Mouse (Mus musculus) limb, embryonic 12.5 days (tissue): Measurements from ENCODE around the gene Fam214a. TPM values are rescaled to one million over a fixed set of nuclear protein-coding genes. Genes with fewer than 3 reads are reported as not detected.

Experiments used
- ATAC-seq: fragments of 200-750 bp; cut with Nextera tagmentation; 2 replicates; pipeline ENCODE4 v1.8.0; 2017; ENCODE audit warnings: low read depth, moderate TSS enrichment; ENCODE audit not compliant: insufficient number of reproducible peaks, insufficient read depth, low FRiP score, low TSS enrichment
- H3K27ac ChIP-seq: fragments of 300-500 bp; sonication (generic); 2 replicates; pipeline ENCODE4 v1.5.1; 2016; ENCODE audit warnings: mild to moderate bottlenecking, moderate library complexity
- H3K27me3 ChIP-seq: fragments of 300-500 bp; sonication (generic); 2 replicates; pipeline ENCODE4 v1.6.1; 2016; ENCODE audit warnings: mild to moderate bottlenecking, moderate library complexity
- H3K36me3 ChIP-seq: fragments of 300-500 bp; sonication (generic); 2 replicates; pipeline ENCODE4 v1.6.1; 2016; ENCODE audit warnings: mild to moderate bottlenecking, moderate library complexity
- H3K4me1 ChIP-seq: fragments of 300-500 bp; sonication (generic); replicated peaks from 2 replicates; pipeline ENCODE4 v1.6.1; 2016
- H3K4me2 ChIP-seq: fragments of 300-500 bp; sonication (generic); 2 replicates; pipeline ENCODE4 v1.6.1; 2016; ENCODE audit warnings: mild to moderate bottlenecking, moderate library complexity
- H3K4me3 ChIP-seq: fragments of 300-500 bp; sonication (generic); replicated peaks from 2 replicates; pipeline ENCODE4 v1.5.1; 2016; ENCODE audit warnings: mild to moderate bottlenecking
- H3K9ac ChIP-seq: fragments of 300-500 bp; sonication (generic); replicated peaks from 2 replicates; pipeline ENCODE4 v1.6.1; 2016; ENCODE audit warnings: mild to moderate bottlenecking, moderate library complexity
- H3K9me3 ChIP-seq: fragments of 300-500 bp; sonication (generic); 2 replicates; pipeline ENCODE4 v1.6.1; 2016; ENCODE audit warnings: mild to moderate bottlenecking, moderate library complexity
- WGBS: fragments of 180-500 bp; shearing (Covaris S2); methylation state at CpG from one replicate; pipeline ENCODE4 v1.1.7; 2016; 5-methylcytosine and 5-hydroxymethylcytosine counted together
- polyA plus RNA-seq: library from polyadenylated mRNA; unstranded; fragments of >200 nt; fragmentation: Nextera tagmentation; extraction: Ambion mirVana; gene quantifications from 2 replicates; pipeline ENCODE4 v1.2.1, GENCODE M21; 2016

Gene Fam214a
- polyA plus RNA-seq, 1 experiment from 2014 or later = 10.4 TPM

DNA sequence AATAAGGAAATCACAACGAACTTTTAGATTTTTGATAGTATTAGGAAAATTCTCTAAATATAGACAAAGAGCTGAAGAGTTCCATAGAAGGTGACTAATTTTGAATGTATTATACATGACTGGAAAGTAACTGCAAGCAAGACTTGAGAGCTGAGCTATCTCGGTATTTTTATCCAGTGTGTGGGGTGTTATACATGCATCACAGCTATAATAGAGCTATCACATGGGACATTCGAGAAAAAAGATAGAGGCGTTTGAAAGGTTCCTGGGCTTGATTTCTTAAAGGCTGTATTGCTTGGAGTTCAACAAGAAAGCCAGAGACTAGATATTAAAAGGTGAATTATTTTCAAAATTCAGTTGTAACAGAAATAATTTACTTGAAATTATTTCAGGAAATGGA lies 99.2 kb downstream of the Fam214a start:
- H3K4me1 ChIP-seq = no peaks in the 10 kb centered on the region
- ATAC-seq = no peak
- H3K4me3 ChIP-seq = no peak overlapping the region
- no peaks in the 10 kb centered on the region for H3K9me3 ChIP-seq
- 88% methylated on average over 4 of the region's 4 CpGs for WGBS
- H3K27me3 ChIP-seq = no peaks in the 10 kb centered on the region
- no peak overlapping the region for H3K4me2 ChIP-seq
- peaks cover 15% of the 10 kb centered on the region for H3K36me3 ChIP-seq
- H3K9ac ChIP-seq = no peak overlapping the region
- no peak overlapping the region for H3K27ac ChIP-seq

DNA sequence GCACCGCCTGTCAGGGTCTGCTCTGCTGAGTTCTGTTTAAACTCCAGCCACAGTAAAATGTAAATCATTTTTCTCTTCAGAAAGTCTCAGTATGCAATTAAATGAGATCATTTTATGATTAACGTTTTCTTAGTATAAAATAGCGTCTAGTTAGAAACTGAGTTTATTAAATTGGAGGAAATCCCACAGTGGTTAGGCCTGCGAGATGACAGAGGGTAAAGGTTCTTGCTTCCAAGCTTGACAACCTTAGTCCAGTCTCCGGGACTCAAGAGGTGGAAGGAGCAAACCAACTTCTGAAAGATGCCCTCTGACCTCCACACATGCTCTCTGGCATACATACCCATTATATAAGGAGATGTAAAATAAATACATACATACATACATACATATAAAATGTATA lies 102.4 kb downstream of the Fam214a start:
- H3K4me3 ChIP-seq = no peak overlapping the region
- H3K9me3 ChIP-seq = no peaks in the 10 kb centered on the region
- H3K4me1 ChIP-seq = no peaks in the 10 kb centered on the region
- H3K27me3 ChIP-seq = no peaks in the 10 kb centered on the region
- no peak overlapping the region for H3K9ac ChIP-seq
- H3K4me2 ChIP-seq = no peak overlapping the region
- peaks cover 42% of the 10 kb centered on the region for H3K36me3 ChIP-seq
- no peak overlapping the region for H3K27ac ChIP-seq
- ATAC-seq = no peak
- WGBS = 90% methylated on average over 5 of the region's 5 CpGs

- ATAC-seq = no peak
- H3K4me3 ChIP-seq = no peak overlapping the region
- no peaks in the 10 kb centered on the region for H3K4me1 ChIP-seq
- no peak overlapping the region for H3K4me2 ChIP-seq
- H3K27ac ChIP-seq = 0 out of 2 replicates have a peak overlapping the region, but pooled peaks have one; percentile 17
- no peaks in the 10 kb centered on the region for H3K27me3 ChIP-seq
- H3K9ac ChIP-seq = no peak overlapping the region
- H3K36me3 ChIP-seq = peaks cover 3% of the 10 kb centered on the region; the same call in 1 of the 2 replicates
- 76% methylated on average over 9 of the region's 9 CpGs for WGBS
- H3K9me3 ChIP-seq = no peaks in the 10 kb centered on the region
Measured at GRCm38 (mm10) chr9:75064678-75065331, 112.1 kb downstream of the Fam214a start.

GRCm38 (mm10) chr9:75070457-75071028 lies 117.9 kb downstream of the Fam214a start, which contains the start of gene Myo5a:
Myo5a (plus strand) TSS chr9:75071015.
- Histone ChIP-seq H3K9me3 (no peaks in the 10 kb centered on the region), H3K27me3 (no peaks in the 10 kb centered on the region), H3K4me3 (peak within 1 kb of the TSS; percentile 78), H3K9ac (peak within 1 kb of the TSS; percentile 86), H3K27ac (peak within 1 kb of the TSS; percentile 94), H3K4me2 (peak within 1 kb of the TSS; percentile 77), H3K4me1 (peaks cover 10% of the 10 kb centered on the region; the same call in 1 of the 2 replicates), H3K36me3 (no peaks in the 10 kb centered on the region)
- WGBS = 21% methylated on average over 23 of the region's 23 CpGs
- ATAC-seq = no peak; the same call in 1 of the 2 replicates

GRCm38 (mm10) chr9:75071029-75071705 lies 118.5 kb downstream of the Fam214a start:
- H3K4me1 ChIP-seq = peaks cover 10% of the 10 kb centered on the region; the same call in 1 of the 2 replicates
- H3K27me3 ChIP-seq = no peaks in the 10 kb centered on the region
- under 1% methylated on average over 60 of the region's 92 CpGs for WGBS
- H3K4me2 ChIP-seq = peak overlapping the region; percentile 77
- H3K27ac ChIP-seq = peak overlapping the region; percentile 94
- peak overlapping the region; percentile 86 for H3K9ac ChIP-seq
- peak overlapping the region; percentile 78 for H3K4me3 ChIP-seq
- ATAC-seq = peak; percentile 95
- no peaks in the 10 kb centered on the region for H3K36me3 ChIP-seq
- H3K9me3 ChIP-seq = no peaks in the 10 kb centered on the region

DNA sequence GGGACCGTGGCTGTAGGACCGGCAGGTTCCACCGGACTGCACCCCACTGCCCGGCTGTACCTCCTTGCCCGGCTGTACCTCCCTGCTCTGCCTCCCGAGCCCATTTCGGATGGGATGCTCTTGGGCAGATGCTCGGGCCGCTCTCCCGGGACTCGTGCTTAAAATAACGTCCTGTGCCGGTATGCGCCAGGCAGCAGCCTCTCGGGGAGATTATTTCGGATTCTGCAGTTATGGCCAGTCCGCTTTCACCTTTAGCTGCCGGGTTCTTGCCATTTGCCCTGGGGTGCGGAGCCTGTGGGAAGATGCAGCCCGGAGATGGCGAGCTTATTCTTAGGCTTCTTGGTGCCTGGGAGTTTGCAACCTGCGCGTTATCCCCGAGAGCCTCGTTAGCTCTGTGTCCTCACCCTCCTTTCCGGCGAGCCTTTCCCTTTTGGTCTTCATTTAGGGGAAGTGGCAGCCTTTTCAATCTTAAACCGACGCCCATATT lies 119.1 kb downstream of the Fam214a start:
- Histone ChIP-seq H3K4me2 (peak overlapping the region; percentile 77), H3K4me3 (peak overlapping the region; percentile 78), H3K9ac (peak overlapping the region; percentile 86), H3K36me3 (no peaks in the 10 kb centered on the region), H3K9me3 (no peaks in the 10 kb centered on the region), H3K27ac (peak overlapping the region; percentile 94), H3K4me1 (peaks cover 10% of the 10 kb centered on the region; the same call in 1 of the 2 replicates), H3K27me3 (no peaks in the 10 kb centered on the region)
- ATAC-seq = no peak
- WGBS = under 1% methylated on average over 29 of the region's 29 CpGs

- no peaks in the 10 kb centered on the region for H3K36me3 ChIP-seq
- peak overlapping the region; percentile 78 for H3K4me3 ChIP-seq
- peak overlapping the region; percentile 77 for H3K4me2 ChIP-seq
- H3K9ac ChIP-seq = peak overlapping the region; percentile 86; the same call in 1 of the 2 replicates
- H3K9me3 ChIP-seq = no peaks in the 10 kb centered on the region
- no peak for ATAC-seq
- peaks cover 10% of the 10 kb centered on the region; the same call in 1 of the 2 replicates for H3K4me1 ChIP-seq
- no peak overlapping the region for H3K27ac ChIP-seq
- WGBS = 28% methylated on average over 3 of the region's 3 CpGs
- no peaks in the 10 kb centered on the region for H3K27me3 ChIP-seq
Measured at GRCm38 (mm10) chr9:75072361-75072760, 119.7 kb downstream of the Fam214a start.

DNA sequence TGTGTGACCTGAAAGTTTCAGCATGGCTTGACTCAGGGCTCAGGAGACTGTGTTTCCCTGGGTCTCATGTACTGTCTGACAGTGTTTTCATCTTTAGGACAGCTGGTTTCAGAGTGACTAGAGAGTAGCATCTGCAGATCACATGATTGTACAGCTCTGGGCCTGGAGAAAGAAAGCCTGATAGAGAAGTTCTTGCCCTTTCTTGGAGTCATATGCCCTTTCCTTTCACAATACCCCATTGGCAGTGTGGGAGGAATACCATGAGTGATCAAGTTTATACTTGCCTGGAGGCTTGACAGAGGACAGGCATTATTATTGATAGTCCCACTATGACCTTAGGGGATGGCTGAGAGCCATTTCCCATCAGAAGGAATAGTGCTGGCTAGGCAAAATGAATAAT lies 124.5 kb downstream of the Fam214a start:
- H3K36me3 ChIP-seq = no peaks in the 10 kb centered on the region
- H3K4me2 ChIP-seq = no peak overlapping the region
- H3K4me3 ChIP-seq = no peak overlapping the region
- H3K4me1 ChIP-seq = peaks cover 3% of the 10 kb centered on the region; the same call in 1 of the 2 replicates
- no peaks in the 10 kb centered on the region for H3K9me3 ChIP-seq
- H3K27ac ChIP-seq = no peak overlapping the region
- ATAC-seq = no peak
- H3K9ac ChIP-seq = no peak overlapping the region
- no peaks in the 10 kb centered on the region for H3K27me3 ChIP-seq

Other genes starting within 250 kb of the Fam214a start
- 0.06 TPM in 1 of 2 replicates, not detected in the other for gene Onecut1, start 91.0 kb upstream of the Fam214a start, polyA plus RNA-seq
- gene Arpp19, start 84.7 kb downstream of the Fam214a start, polyA plus RNA-seq = 365 and 384 TPM in 2 replicates
- gene Myo5a, start 118.1 kb downstream of the Fam214a start, polyA plus RNA-seq = 22.3 and 25.6 TPM in 2 replicates